Mouse (Mus musculus) regulatory T cell (primary cell): ENCODE data around the gene 1700011L22Rik.

Source experiments
- in situ Hi-C: fragments of 300-600 bp; cut with MboI, MseI; formaldehyde crosslinking; loops from one replicate; pipeline ENCODE4 v1.15.1; 2025; ENCODE audit warnings: high pct_unique_total_duplicates

The 1700011L22Rik gene

GRCm38 (mm10) chr8:79239320-79239719 is 9.1 kb downstream of the 1700011L22Rik start:
- in situ Hi-C loops = no loop called here

- in situ Hi-C loops = no loop called here
These were observed 19.0 kb downstream of the 1700011L22Rik start for GRCm38 (mm10) chr8:79229266-79229888.

- in situ Hi-C loops = no loop called here
These were observed 20.5 kb downstream of the 1700011L22Rik start for GRCm38 (mm10) chr8:79227916-79228315.

GRCm38 (mm10) chr8:79227194-79227593 is 21.2 kb downstream of the 1700011L22Rik start:
- in situ Hi-C loops = no loop called here

- in situ Hi-C loops = no loop called here
These were observed 22.3 kb downstream of the 1700011L22Rik start for GRCm38 (mm10) chr8:79226046-79226445.

GRCm38 (mm10) chr8:79225586-79225985 is 22.8 kb downstream of the 1700011L22Rik start:
- in situ Hi-C loops = no loop called here

GRCm38 (mm10) chr8:79224363-79224762 is 24.0 kb downstream of the 1700011L22Rik start:
- in situ Hi-C loops = no loop called here

GRCm38 (mm10) chr8:79222752-79223141 is 25.6 kb downstream of the 1700011L22Rik start:
- in situ Hi-C loops = no loop called here

- in situ Hi-C loops = no loop called here
These were observed 26.1 kb downstream of the 1700011L22Rik start for GRCm38 (mm10) chr8:79222106-79222751.

GRCm38 (mm10) chr8:79211630-79212029 is 36.7 kb downstream of the 1700011L22Rik start:
- in situ Hi-C loops = no loop called here

GRCm38 (mm10) chr8:79209641-79210358 is 38.6 kb downstream of the 1700011L22Rik start:
- in situ Hi-C loops = no loop called here

GRCm38 (mm10) chr8:79208691-79209640 is 39.4 kb downstream of the 1700011L22Rik start:
- in situ Hi-C loops = no loop called here

GRCm38 (mm10) chr8:79208181-79208580 is 40.2 kb downstream of the 1700011L22Rik start:
- in situ Hi-C loops = no loop called here

GRCm38 (mm10) chr8:79206895-79207294 is 41.5 kb downstream of the 1700011L22Rik start:
- in situ Hi-C loops = no loop called here

GRCm38 (mm10) chr8:79201446-79202147 is 46.8 kb downstream of the 1700011L22Rik start:
- in situ Hi-C loops = no loop called here

- in situ Hi-C loops = no loop called here
These were observed 49.7 kb downstream of the 1700011L22Rik start for GRCm38 (mm10) chr8:79198675-79199074.

- in situ Hi-C loops = no loop called here
These were observed 51.9 kb downstream of the 1700011L22Rik start for GRCm38 (mm10) chr8:79196481-79196880.

GRCm38 (mm10) chr8:79190071-79190470 is 58.3 kb downstream of the 1700011L22Rik start:
- in situ Hi-C loops = no loop called here

- in situ Hi-C loops = no loop called here
These were observed 62.9 kb downstream of the 1700011L22Rik start for GRCm38 (mm10) chr8:79185488-79185887.

- in situ Hi-C loops = no loop called here
These were observed 68.7 kb downstream of the 1700011L22Rik start for GRCm38 (mm10) chr8:79179678-79180077.

- in situ Hi-C loops = no loop called here
These were observed 72.4 kb downstream of the 1700011L22Rik start for GRCm38 (mm10) chr8:79175991-79176390.
